Mouse (Mus musculus): ENCODE measurements around the gene Eif4g1. TPM values are rescaled to one million over a fixed set of nuclear protein-coding genes. Genes with fewer than 3 reads are reported as not detected.

Gene Eif4g1
- polyA plus RNA-seq, 1 experiment from 2014 or later: 73.5 TPM

GRCm38 (mm10) chr16:20717181-20717977 is 49.3 kb downstream of the Eif4g1 start, which contains the start of the genes Polr2h and Clcn2:
Polr2h (plus strand) TSS chr16:20717665.
Clcn2 (minus strand) TSS chr16:20717746.
- Histone ChIP-seq H3K4me3 (ENCODE audit: low read depth, low read length) (peak within 1 kb of the TSS; percentile 64), H3K4me2 (replicated peaks; ENCODE audit: low read depth, low read length) (peak within 1 kb of the TSS; percentile 87), H3K9me3 (ENCODE audit: low read length) (no peaks in the 10 kb centered on the region), H3K4me1 (ENCODE audit: insufficient read depth, low read depth, low read length) (peaks cover 15% of the 10 kb centered on the region; the same call in 1 of the 2 replicates), H3K27ac (ENCODE audit: low read length) (peak within 1 kb of the TSS; percentile 91), H3K36me3 (ENCODE audit: insufficient read depth, low read length) (no peaks in the 10 kb centered on the region), H3K9ac (replicated peaks; ENCODE audit: low read depth) (peak within 1 kb of the TSS; percentile 43), H3K27me3 (replicated peaks; ENCODE audit: insufficient read depth, low read length) (no peaks in the 10 kb centered on the region)
- peak; percentile 77 for TF ChIP-seq CTCF (IDR thresholded peaks at IDR 0.05)
- no peak for TF ChIP-seq EP300 (IDR thresholded peaks at IDR 0.05)
- under 1% methylated on average over 61 of the region's 62 CpGs for WGBS
- DNase-seq (ENCODE audit: low spot score) (peak; percentile 99), ATAC-seq (peak; percentile 93)

GRCm38 (mm10) chr16:20717978-20718670 is 50.0 kb downstream of the Eif4g1 start:
- 2% methylated on average over 18 of the region's 18 CpGs for WGBS
- ATAC-seq (peak; percentile 34), DNase-seq (ENCODE audit: low spot score) (no peak)
- Histone ChIP-seq H3K27me3 (replicated peaks; ENCODE audit: insufficient read depth, low read length) (no peaks in the 10 kb centered on the region), H3K27ac (ENCODE audit: low read length) (peak overlapping the region; percentile 91), H3K36me3 (ENCODE audit: insufficient read depth, low read length) (no peaks in the 10 kb centered on the region), H3K4me1 (ENCODE audit: insufficient read depth, low read depth, low read length) (peaks cover 15% of the 10 kb centered on the region; the same call in 1 of the 2 replicates), H3K4me2 (replicated peaks; ENCODE audit: low read depth, low read length) (peak overlapping the region; percentile 87), H3K9ac (replicated peaks; ENCODE audit: low read depth) (peak overlapping the region; percentile 43), H3K4me3 (ENCODE audit: low read depth, low read length) (peak overlapping the region; percentile 64), H3K9me3 (ENCODE audit: low read length) (no peaks in the 10 kb centered on the region)
- no peak; the same call in 1 of the 2 replicates for TF ChIP-seq EP300 (IDR thresholded peaks at IDR 0.05)
- TF ChIP-seq CTCF (IDR thresholded peaks at IDR 0.05): 0 out of 2 replicates have a peak, but pooled peaks have one; percentile 1

GRCm38 (mm10) chr16:20721808-20722207 is 53.7 kb downstream of the Eif4g1 start:
- no peak overlapping the region for H3K27ac ChIP-seq (ENCODE audit: low read length)
- TF ChIP-seq CTCF (IDR thresholded peaks at IDR 0.05): no peak
- no peak for TF ChIP-seq EP300 (IDR thresholded peaks at IDR 0.05)
- no peaks in the 10 kb centered on the region for H3K9me3 ChIP-seq (ENCODE audit: low read length)
- WGBS: 78% methylated on average over 10 of the region's 10 CpGs
- DNase-seq (ENCODE audit: low spot score) (no peak), ATAC-seq (no peak)
- H3K4me1 ChIP-seq (ENCODE audit: insufficient read depth, low read depth, low read length): peaks cover 9% of the 10 kb centered on the region; the same call in 1 of the 2 replicates
- no peak overlapping the region for H3K4me2 ChIP-seq (replicated peaks; ENCODE audit: low read depth, low read length)
- no peak overlapping the region for H3K4me3 ChIP-seq (ENCODE audit: low read depth, low read length)
- no peaks in the 10 kb centered on the region for H3K27me3 ChIP-seq (replicated peaks; ENCODE audit: insufficient read depth, low read length)
- no peak overlapping the region for H3K9ac ChIP-seq (replicated peaks; ENCODE audit: low read depth)
- H3K36me3 ChIP-seq (ENCODE audit: insufficient read depth, low read length): no peaks in the 10 kb centered on the region

- Histone ChIP-seq H3K9me3 (ENCODE audit: low read length) (no peaks in the 10 kb centered on the region), H3K36me3 (ENCODE audit: insufficient read depth, low read length) (no peaks in the 10 kb centered on the region), H3K9ac (replicated peaks; ENCODE audit: low read depth) (no peak overlapping the region), H3K27me3 (replicated peaks; ENCODE audit: insufficient read depth, low read length) (no peaks in the 10 kb centered on the region), H3K4me2 (replicated peaks; ENCODE audit: low read depth, low read length) (no peak overlapping the region), H3K27ac (ENCODE audit: low read length) (no peak overlapping the region), H3K4me3 (ENCODE audit: low read depth, low read length) (no peak overlapping the region), H3K4me1 (ENCODE audit: insufficient read depth, low read depth, low read length) (peaks cover 7% of the 10 kb centered on the region; the same call in 1 of the 2 replicates)
- 53% methylated on average over 4 of the region's 4 CpGs for WGBS
- no peak for TF ChIP-seq CTCF (IDR thresholded peaks at IDR 0.05)
- TF ChIP-seq EP300 (IDR thresholded peaks at IDR 0.05): no peak
- DNase-seq (ENCODE audit: low spot score): no peak
- no peak for ATAC-seq
Observed at GRCm38 (mm10) chr16:20722736-20723135, 54.6 kb downstream of the Eif4g1 start.

- Histone ChIP-seq H3K9ac (replicated peaks; ENCODE audit: low read depth) (no peak overlapping the region), H3K9me3 (ENCODE audit: low read length) (no peaks in the 10 kb centered on the region), H3K27ac (ENCODE audit: low read length) (no peak overlapping the region), H3K4me2 (replicated peaks; ENCODE audit: low read depth, low read length) (no peak overlapping the region), H3K4me3 (ENCODE audit: low read depth, low read length) (no peak overlapping the region), H3K36me3 (ENCODE audit: insufficient read depth, low read length) (no peaks in the 10 kb centered on the region), H3K4me1 (ENCODE audit: insufficient read depth, low read depth, low read length) (peaks cover 5% of the 10 kb centered on the region; the same call in 1 of the 2 replicates), H3K27me3 (replicated peaks; ENCODE audit: insufficient read depth, low read length) (no peaks in the 10 kb centered on the region)
- 35% methylated on average over 4 of the region's 4 CpGs for WGBS
- ATAC-seq (no peak), DNase-seq (ENCODE audit: low spot score) (no peak)
- no peak for TF ChIP-seq EP300 (IDR thresholded peaks at IDR 0.05)
- no peak for TF ChIP-seq CTCF (IDR thresholded peaks at IDR 0.05)
Observed at GRCm38 (mm10) chr16:20723247-20723646, 55.1 kb downstream of the Eif4g1 start.

- no peaks in the 10 kb centered on the region for H3K27me3 ChIP-seq (replicated peaks; ENCODE audit: insufficient read depth, low read length)
- no peak overlapping the region for H3K4me3 ChIP-seq (ENCODE audit: low read depth, low read length)
- peak; percentile 84 for ATAC-seq
- peak; percentile 82 for DNase-seq (ENCODE audit: low spot score)
- H3K4me1 ChIP-seq (ENCODE audit: insufficient read depth, low read depth, low read length): no peaks in the 10 kb centered on the region
- no peak overlapping the region for H3K4me2 ChIP-seq (replicated peaks; ENCODE audit: low read depth, low read length)
- H3K27ac ChIP-seq (ENCODE audit: low read length): no peak overlapping the region
- 31% methylated on average over 5 of the region's 5 CpGs for WGBS
- no peak overlapping the region for H3K9ac ChIP-seq (replicated peaks; ENCODE audit: low read depth)
- no peaks in the 10 kb centered on the region for H3K9me3 ChIP-seq (ENCODE audit: low read length)
- TF ChIP-seq EP300 (IDR thresholded peaks at IDR 0.05) (no peak), CTCF (IDR thresholded peaks at IDR 0.05) (peak; percentile 97)
- no peaks in the 10 kb centered on the region for H3K36me3 ChIP-seq (ENCODE audit: insufficient read depth, low read length)
Observed at GRCm38 (mm10) chr16:20724338-20724748, 56.2 kb downstream of the Eif4g1 start.

Data from lung, postnatal 0 days (tissue).